Mouse (Mus musculus): ENCODE results near the gene Fubp3.

- no peak for TF ChIP-seq EP300 (IDR thresholded peaks at IDR 0.05; ENCODE audit: low read depth)
- no peak for TF ChIP-seq CTCF (IDR thresholded peaks at IDR 0.05; ENCODE audit: low read depth)
Observed at GRCm38 (mm10) chr2:31663804-31664180, 91.3 kb downstream of the Fubp3 start.
